Mouse (Mus musculus) c-Kit-negative CD71-positive TER-119-positive erythroid progenitor cells, embryonic 14.5 days (primary cell): ENCODE results near the gene Clec4d.

ENCODE experiments used
- DNase-seq: peaks from one replicate; pipeline ENCODE4 v3.0.0-alpha.2; 2013; ENCODE audit warnings: low read depth, low spot score

The Clec4d gene

GRCm38 (mm10) chr6:123308033-123308432 lies 46.1 kb downstream of the Clec4d start, which contains the start of gene Vmn2r19:
Gene Vmn2r19, plus strand, starts transcription at chr6:123308333.
- no peak for DNase-seq
